ENCODE assay signal across 25 mouse cellular contexts in the genomic region with DNA sequence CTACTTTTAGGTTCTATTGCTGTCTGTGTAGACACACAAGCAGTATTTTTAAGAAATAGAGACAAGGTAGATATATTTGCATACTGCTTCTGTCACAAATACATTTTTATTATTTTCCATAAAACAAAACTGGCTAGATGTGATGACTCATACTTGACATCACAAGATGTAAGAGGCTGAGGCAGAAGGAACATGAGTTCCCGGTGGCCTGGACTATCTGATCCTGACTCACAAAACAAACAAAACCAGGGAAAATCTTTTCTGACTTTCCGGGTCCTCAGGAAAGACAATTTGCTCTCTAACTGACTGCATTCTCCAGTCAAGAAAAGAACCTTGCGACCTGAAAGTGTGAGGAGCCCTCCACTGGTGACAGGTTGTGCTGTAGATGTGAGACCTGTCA.
DNase-seq lines count a peak whose midpoint lies in the region; ATAC-seq lines count a peak whose summit lies in the region.
"Had no signal": no experiment of that assay in that cellular context is flagged by ENCODE, and none has a peak within 500 bp of the region (broad histone marks: within the 10 kb centered on the region; RNA-seq: fewer than 3 reads in every experiment).

No protein-coding gene starts in this region.

- no peaks in the 10 kb centered on the region for H3K36me3 ChIP-seq in intestine, embryonic 15.5 days
- H3K36me3 ChIP-seq in intestine, embryonic 16.5 days (ENCODE audit: control insufficient read depth, insufficient read depth, low read length): no peaks in the 10 kb centered on the region
- H3K36me3 ChIP-seq: embryonic facial prominence, embryonic 13.5 days; embryonic facial prominence, embryonic 15.5 days; forebrain, embryonic 10.5 days; forebrain, embryonic 12.5 days had no signal

- H3K9ac ChIP-seq in intestine, embryonic 15.5 days: no peak overlapping the region
- H3K9ac ChIP-seq in intestine, embryonic 16.5 days (ENCODE audit: low read depth, low read length): no peak overlapping the region
- H3K9ac ChIP-seq: embryonic facial prominence, embryonic 13.5 days; embryonic facial prominence, embryonic 15.5 days; forebrain, embryonic 12.5 days had no signal

- H3K9me3 ChIP-seq in intestine, embryonic 15.5 days: no peaks in the 10 kb centered on the region
- peaks cover 14% of the 10 kb centered on the region; the same call in 1 of the 2 replicates for H3K9me3 ChIP-seq in intestine, embryonic 16.5 days (ENCODE audit: control insufficient read depth, low read length)
- H3K9me3 ChIP-seq: embryonic facial prominence, embryonic 15.5 days had no signal

- H3K27me3 ChIP-seq in intestine, embryonic 15.5 days (replicated peaks): no peaks in the 10 kb centered on the region
- H3K27me3 ChIP-seq in intestine, embryonic 16.5 days (replicated peaks; ENCODE audit: control insufficient read depth, insufficient read depth, low read length): no peaks in the 10 kb centered on the region
- H3K27me3 ChIP-seq: embryonic facial prominence, embryonic 13.5 days; embryonic facial prominence, embryonic 15.5 days; forebrain, embryonic 12.5 days; Patski had no signal

- H3K4me3 ChIP-seq in intestine, embryonic 15.5 days (replicated peaks): no peak overlapping the region
- H3K4me3 ChIP-seq in intestine, embryonic 16.5 days (ENCODE audit: low read length): no peak overlapping the region
- H3K4me3 ChIP-seq: embryonic facial prominence, embryonic 13.5 days; embryonic facial prominence, embryonic 15.5 days; erythroblast, embryonic 14.5 days; forebrain, embryonic 10.5 days; forebrain, embryonic 12.5 days had no signal

- H3K4me1 ChIP-seq in intestine, embryonic 15.5 days (replicated peaks): no peaks in the 10 kb centered on the region
- no peaks in the 10 kb centered on the region for H3K4me1 ChIP-seq in intestine, embryonic 16.5 days (ENCODE audit: control insufficient read depth, insufficient read depth, low read length)
- H3K4me1 ChIP-seq: embryonic facial prominence, embryonic 13.5 days; embryonic facial prominence, embryonic 15.5 days; forebrain, embryonic 10.5 days; forebrain, embryonic 12.5 days had no signal

- no peak overlapping the region for H3K27ac ChIP-seq in intestine, embryonic 15.5 days
- H3K27ac ChIP-seq in intestine, embryonic 16.5 days (ENCODE audit: low read length): no peak overlapping the region
- H3K27ac ChIP-seq: embryonic facial prominence, embryonic 13.5 days; embryonic facial prominence, embryonic 15.5 days; forebrain, embryonic 10.5 days; forebrain, embryonic 12.5 days had no signal

- 58% methylated on average over 3 of the region's 3 CpGs for WGBS in intestine, embryonic 15.5 days
- 46% methylated on average over 3 of the region's 3 CpGs for WGBS in intestine, embryonic 16.5 days
- 20% methylated on average over 3 of the region's 3 CpGs for WGBS in large intestine, adult 2 months

- DNase-seq in 416B (ENCODE audit: low read depth): peak; percentile 52
- DNase-seq in large intestine, adult 2 months (ENCODE audit: low read depth, low spot score): peak; percentile 28
- no peak for DNase-seq in cerebellum, postnatal 25 days
- DNase-seq in layer of hippocampus, adult 9-10 months (ENCODE audit: low spot score): no peak
- DNase-seq: adrenal gland, adult 8-10 months; adrenal gland, postnatal 14 days; adrenal gland, postnatal 36 days; cerebellum, adult 11-12 months; cerebellum, adult 2 months; cerebellum, adult 9-10 months; cerebellum, postnatal 10 days; cerebellum, postnatal 36 days; embryo, embryonic 11 days had no signal

- no peak overlapping the region for H3K4me2 ChIP-seq in intestine, embryonic 15.5 days (replicated peaks)
- no peak overlapping the region for H3K4me2 ChIP-seq in intestine, embryonic 16.5 days (ENCODE audit: low read depth, low read length)
- H3K4me2 ChIP-seq: embryonic facial prominence, embryonic 13.5 days; embryonic facial prominence, embryonic 15.5 days; forebrain, embryonic 12.5 days had no signal

- ATAC-seq in intestine, embryonic 15.5 days: peak; percentile 49; the same call in 1 of the 2 replicates
- ATAC-seq in intestine, embryonic 16.5 days: no peak
- no peak for ATAC-seq in megakaryocyte progenitor cell, adult 5-6 weeks (replicated peaks; ENCODE audit: poor library complexity)
- ATAC-seq: activated CD4-positive, CD25-positive, alpha-beta regulatory T cell, adult 4 months; forebrain, embryonic 14.5 days; forebrain, embryonic 16.5 days; Patski had no signal

Comparison
In these comparisons a context has a peak if more than half of its experiments do, and no peak if none do; other contexts are left out.
1. DNase-seq: peak in 416B (single experiment) and large intestine, adult 2 months (single experiment); none in cerebellum, postnatal 25 days (0 of 2) and layer of hippocampus, adult 9-10 months (single experiment).